Mouse (Mus musculus): Measurements from ENCODE around the gene Samd14.
"Not testable (repeated sequence)": the region's sequence is repeated elsewhere in the genome, so short reads cannot be mapped to it uniquely, and the experiment has no call there.

Gene Samd14

DNA sequence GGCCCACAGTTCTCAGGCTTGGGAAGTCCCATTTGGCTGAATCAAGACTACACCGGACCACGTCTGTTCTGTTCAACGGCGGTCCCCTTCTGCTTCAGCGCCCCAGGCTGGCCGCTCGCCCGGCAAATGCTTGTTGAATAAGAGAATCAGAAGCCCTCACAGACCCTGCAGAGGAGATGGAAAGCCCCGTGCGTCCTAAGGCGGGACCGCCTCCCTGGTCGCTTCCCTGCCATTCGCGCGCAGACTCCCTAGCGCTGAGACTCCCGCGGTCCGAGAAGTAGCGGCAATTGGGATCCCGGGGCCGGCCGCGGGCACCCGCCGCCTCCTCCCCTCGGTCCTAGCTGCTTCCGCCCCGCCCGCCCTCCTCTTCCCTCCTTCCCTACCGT is at the start of gene Samd14:
TSS of gene Samd14 (plus strand) at position 251 of the 386 bp plus-strand sequence.
- ATAC-seq (ENCODE audit: low TSS enrichment): 0 out of 2 replicates have a peak, but pooled peaks have one; percentile 22

DNA sequence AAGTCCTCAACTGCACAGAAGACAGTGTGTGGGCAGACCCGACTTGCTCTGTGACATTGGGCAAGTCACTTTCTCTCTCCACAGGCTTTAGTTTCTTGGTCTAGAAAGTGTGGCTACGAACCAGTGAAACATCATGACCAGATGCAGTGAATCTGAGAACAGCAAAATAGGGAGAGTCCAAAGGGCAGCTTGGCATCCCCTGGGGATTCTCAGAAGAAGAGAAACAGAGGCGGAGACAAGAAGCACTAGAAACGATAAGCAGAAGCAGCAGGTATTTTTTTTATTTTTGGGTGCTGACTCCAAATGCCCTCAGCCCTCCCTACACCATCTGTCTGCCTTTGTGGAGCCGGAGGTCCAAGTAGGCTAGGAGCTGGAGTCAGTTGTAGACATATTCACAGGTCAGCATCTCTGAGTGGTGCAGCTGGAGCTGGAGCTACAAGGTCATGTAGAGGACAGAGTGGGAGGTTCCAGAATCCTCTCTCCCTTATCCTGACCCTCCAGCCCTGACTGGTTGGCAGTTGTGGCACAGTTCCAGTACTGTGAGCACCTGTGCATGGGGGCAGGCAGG is 47.1 kb upstream of the Samd14 start:
- ATAC-seq (ENCODE audit: low TSS enrichment): no peak

DNA sequence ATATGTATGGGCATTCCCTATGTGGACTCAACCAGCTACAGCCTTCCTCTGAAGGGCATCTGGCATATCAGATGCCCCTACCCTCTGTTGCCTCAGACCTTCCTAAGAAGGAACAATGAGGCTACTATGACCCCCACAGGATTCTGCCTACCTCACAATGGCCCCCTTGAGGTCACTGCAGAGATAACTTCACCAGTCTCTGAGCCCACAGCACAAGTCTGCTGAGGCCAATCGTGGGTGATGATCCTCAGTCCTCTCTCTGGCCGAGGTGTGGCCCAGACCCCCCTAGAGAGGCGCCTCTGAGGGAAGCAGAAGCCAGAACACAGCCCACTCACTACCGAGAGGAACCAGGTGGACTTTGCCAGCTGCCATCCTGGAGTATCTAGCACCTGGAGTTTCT is 42.3 kb upstream of the Samd14 start, which contains the start of gene Hils1:
TSS of gene Hils1 (plus strand) at position 175 of the 400 bp plus-strand sequence.
- ATAC-seq (ENCODE audit: low TSS enrichment): no peak

DNA sequence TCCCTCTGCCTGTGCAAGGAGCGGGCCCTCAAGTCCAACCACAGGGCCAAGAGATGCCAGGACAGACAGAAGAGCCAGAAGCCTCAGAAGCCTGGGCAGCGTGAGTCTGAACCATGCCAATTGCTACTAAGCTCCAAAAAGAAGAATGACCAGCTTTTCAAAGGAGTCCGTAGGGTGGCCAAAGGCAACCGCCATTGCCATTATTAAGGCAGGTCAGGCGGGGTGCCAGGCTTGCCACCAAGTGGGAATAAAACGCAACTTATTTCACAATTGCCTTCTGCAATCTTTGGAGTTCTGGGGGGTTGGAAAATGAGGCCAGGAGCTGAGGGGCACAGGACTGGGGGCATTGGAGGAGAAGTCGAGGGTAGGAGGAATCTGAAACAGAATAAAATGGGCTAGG is 41.5 kb upstream of the Samd14 start:
- no peak for ATAC-seq (ENCODE audit: low TSS enrichment)

DNA sequence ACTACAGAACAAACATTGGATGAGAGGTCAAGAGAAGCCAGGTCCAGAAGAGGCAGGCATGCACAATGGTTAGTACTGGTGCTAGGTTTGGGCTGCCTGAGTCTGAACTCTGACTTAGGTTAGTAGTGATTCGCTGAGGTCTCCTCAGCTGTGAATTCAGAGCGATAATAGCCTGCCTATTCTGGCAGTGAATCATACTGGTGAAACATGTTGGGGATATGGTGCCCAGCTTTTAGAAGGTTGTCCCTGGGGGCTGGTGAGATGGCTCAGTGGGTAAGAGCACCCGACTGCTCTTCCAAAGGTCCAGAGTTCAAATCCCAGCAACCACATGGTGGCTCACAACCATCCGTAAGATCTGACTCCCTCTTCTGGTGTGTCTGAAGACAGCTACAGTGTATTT is 40.0 kb upstream of the Samd14 start:
- not testable (repeated sequence) for ATAC-seq (ENCODE audit: low TSS enrichment)

DNA sequence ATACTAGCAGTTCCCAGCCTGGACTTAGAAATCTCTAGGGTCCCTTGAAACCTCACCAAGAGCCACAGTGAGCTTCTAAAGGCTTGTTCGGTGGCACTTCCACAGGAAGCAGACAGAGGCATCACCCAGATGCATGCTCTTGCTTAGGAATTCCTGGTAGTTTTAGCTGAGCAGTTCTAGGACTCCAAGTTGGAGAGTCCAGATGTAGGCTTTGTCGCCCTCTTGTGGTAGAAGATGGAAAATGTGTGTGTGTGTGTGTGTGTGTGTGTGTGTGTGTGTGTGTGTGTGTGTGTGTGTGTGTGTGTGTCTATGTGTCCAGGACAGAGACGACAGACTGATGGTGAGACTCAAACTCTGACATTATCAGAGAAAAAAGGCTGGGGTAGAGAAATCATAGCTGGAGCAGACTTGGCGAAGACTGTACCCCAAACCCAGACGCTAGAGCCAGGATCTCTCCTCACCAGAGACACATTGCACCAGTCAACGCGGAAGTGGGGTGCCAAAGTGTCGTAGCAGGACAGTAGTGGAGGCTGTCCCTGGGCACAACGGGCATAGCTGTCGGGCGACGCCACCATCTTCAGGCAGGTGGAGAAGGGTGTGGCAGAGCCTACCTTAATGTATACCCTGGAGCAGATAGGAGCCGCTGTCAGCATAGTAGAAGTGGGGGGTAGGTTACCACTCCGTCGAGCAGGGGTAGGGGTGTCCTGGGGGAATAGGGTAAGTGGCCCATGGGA is 39.3 kb upstream of the Samd14 start:
- peak; percentile 64; the same call in 1 of the 2 replicates for ATAC-seq (ENCODE audit: low TSS enrichment)

DNA sequence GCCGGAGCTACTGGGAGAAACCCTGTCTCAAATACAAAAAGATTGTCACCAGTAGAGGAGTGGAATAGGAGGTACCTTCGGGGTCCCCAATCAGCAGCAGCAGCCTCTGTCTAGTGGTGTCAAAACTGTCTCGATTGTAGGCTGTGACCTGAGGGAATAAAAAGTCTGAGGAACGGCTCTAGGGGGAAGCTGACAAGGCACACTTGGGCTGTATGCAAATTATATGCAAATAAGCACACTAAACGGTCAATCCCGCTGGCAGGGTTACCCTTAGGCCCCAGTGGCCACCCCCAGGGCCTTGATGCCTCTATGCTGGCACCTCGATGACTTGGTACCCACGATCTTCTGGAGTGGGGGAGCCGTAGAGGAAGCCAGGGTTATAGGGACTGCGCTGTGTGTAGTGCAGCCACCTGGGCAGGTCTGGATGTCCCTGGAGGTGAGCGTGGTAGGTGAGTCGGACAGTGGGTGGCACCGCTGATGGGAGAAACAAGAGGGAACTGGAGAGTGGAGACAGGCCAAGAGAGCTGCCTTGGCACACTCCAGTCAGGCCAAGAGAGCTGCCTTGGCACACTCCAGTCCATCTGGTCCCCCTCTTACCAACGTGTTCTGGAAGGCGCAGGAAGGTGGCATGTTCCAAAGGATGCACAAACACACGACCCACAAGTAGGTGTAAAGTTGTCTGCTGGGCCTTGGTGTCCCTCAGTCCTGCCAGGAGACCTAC is 37.6 kb upstream of the Samd14 start:
- no peak for ATAC-seq (ENCODE audit: low TSS enrichment)

DNA sequence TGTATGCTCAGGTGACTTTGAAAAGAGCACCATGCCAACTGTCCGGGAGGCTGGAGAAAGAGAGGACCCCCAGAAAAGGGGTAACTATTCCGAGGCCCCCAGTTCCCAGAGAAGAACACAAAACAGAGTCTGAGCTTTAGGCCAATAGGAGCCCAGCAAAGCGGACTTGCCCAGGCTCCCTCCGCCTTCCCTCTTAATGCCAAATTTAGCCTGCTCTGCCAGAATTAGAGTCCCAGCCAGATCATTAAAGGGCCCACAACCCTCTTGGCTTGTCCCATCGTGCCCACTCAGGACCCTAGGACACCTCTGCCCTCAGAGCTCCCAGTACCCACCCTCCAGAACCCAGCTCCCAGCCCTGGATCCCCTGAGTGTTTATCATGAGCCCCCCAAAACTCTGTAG is 36.8 kb upstream of the Samd14 start:
- no peak for ATAC-seq (ENCODE audit: low TSS enrichment)

DNA sequence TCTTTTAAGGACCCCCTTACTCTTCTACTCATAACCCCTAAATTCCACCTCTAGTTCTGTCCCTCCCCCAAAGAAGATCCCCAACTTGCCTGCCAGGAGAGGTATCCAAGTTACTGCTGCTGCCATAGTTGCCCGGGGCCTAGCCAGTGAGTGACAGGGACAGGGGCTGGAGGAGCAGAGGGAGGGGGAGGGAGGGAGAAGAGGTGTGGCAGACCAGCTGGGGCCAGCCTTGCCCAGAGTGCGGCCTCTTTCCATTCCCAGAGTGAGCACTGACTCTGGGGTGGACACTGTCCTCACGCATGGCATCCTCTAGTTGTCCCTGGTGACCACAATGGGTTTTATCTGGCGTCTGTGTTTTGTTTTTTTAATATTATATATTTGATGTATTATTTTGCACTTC is 36.4 kb upstream of the Samd14 start:
- ATAC-seq (ENCODE audit: low TSS enrichment): no peak

DNA sequence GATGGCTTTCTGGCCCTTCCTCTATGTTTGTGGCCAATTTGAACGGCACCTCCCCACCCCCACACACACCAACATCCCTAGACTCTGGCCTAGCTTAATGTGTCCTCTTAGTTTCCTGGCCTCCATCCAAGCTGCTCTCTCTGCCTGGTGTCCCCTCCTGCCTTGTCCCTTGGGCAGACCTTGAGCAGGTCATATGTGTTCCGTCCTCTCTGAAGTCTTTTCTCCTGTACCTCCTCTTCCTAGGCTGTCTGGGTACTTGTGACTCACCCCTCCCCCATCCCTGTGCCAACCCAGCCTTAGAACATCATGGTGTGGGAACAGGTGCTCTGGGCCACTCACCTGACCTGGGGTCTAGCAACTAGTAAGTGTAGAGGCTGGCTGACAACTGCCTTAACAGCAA is 34.7 kb upstream of the Samd14 start:
- no peak for ATAC-seq (ENCODE audit: low TSS enrichment)

DNA sequence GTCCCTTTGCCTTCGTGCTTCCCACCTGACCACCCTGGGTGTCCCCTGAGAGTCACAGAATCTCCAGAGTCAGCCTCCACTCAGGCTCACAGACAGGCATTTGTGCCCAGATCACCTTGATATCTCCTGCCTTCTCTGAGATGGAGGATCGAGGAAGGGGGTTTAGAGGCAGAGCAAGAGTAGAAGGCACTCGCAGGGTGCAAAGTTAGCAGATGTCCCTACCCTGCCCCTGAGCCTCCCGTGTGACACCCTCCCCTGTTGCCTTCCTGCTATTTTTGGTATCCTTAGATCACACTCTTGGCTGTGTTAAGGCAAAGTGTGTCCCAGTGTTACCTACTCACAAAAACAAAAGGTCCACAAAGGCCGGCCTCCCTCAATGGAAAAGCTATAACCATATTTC is 33.5 kb upstream of the Samd14 start, which contains the start of gene Sgca:
TSS of gene Sgca (minus strand) at position 129 of the 400 bp plus-strand sequence.
- no peak for ATAC-seq (ENCODE audit: low TSS enrichment)

DNA sequence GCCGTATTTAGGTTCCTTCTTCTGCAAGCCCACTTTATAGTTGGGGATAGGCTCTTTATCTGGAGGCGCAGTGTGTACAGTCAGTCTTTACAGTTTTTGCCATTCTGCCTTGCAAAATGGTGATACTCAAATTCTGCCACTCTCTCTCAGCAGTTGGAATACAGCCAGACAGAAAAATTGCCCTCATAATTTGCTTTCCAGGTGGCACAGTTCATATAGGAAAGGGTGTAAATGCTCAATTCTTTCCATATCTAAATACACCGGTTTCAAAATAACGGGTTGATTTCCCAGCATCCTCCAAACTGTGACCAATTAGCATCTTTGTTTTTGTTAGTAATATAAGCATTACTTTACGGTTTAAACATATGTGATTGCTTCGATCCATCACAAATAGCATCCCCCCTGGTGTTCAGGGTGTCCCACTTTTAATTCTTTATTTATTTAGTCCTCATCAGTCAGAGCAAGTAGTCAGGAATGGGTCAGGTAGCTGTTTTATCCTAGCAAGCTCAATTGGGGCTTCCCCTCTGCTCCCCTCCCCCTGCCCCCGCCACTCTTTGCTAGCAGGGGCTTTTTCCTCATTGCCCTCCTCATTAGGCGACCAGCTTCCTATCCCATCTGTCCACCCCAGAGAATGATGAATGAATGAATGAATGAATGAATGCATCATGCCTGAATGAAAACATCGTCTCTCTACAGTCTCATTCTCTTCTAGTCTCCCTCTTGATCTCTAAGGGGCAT is 31.3 kb upstream of the Samd14 start:
- 0 out of 2 replicates have a peak, but pooled peaks have one; percentile 14 for ATAC-seq (ENCODE audit: low TSS enrichment)

DNA sequence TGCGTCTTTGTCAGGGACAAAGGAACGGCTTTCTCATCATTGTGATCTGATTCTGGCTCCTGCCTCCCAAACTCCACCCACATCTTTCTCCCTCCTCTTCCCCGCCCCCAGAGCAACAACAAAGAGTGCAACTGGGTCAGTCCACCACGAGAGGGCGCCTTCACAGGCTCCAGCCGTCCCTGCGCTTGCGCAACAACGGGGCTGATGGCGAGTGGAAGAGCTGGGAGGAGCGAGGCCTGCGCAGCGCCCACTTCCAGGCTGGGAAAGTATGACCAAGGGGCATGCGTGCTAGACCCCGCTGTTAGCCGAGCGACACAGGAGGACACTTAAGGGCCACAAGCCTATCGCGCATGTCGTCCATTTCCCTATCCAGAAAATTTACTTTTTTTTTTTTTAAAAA is 30.7 kb upstream of the Samd14 start:
- ATAC-seq (ENCODE audit: low TSS enrichment): peak; percentile 97

DNA sequence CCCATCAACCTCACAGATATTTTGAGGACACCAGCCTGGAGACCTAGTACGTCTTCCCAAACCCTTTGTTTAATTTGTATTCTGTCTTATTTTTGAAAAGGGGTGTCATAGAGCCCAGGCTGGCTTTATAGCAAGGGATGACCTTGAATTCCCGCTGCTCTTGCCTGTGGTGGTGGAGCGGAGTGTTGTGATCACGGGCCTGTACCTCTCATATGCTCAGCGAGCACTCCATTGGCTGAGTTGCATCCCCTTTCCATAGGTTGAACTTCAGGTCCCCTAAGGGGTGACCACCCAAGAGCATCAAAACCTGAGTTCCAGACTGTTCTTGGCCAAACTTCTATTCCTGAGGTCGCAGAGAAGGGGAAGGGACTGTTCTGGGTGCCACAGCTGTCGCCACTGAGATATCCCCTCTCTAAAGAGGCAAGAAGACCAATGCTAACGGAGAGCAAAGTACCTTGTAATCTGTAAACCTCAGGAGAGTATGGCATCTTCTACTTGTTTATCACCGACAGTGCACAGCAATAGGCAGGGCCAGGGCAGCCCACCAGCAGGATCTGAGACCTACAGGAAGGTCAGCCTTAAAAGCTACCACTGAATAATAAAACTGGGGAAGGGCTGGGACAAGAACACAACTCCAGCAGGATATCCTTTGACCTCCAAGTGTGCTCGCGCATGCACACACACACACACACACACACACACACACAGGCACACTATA is 30.1 kb upstream of the Samd14 start:
- ATAC-seq (ENCODE audit: low TSS enrichment): no peak

DNA sequence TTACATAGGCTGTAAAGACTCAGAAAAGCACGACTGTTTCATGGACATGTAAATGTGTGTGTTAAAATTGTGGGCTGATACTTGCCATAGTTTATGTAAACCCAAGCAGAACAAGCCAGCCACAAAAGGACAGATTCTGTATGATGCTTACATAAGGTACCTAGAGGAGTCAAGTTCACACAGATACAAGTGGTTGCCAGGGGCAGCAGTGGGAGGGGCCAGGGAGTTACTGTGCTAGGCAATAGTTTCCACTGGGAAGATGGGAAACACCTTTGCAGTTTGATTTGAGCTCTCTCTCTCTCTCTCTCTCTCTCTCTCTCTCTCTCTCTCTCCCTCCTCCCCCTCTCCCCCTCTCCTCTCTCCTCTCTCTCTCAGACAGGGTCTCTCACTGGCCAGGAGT is 24.5 kb upstream of the Samd14 start:
- no peak for ATAC-seq (ENCODE audit: low TSS enrichment)

DNA sequence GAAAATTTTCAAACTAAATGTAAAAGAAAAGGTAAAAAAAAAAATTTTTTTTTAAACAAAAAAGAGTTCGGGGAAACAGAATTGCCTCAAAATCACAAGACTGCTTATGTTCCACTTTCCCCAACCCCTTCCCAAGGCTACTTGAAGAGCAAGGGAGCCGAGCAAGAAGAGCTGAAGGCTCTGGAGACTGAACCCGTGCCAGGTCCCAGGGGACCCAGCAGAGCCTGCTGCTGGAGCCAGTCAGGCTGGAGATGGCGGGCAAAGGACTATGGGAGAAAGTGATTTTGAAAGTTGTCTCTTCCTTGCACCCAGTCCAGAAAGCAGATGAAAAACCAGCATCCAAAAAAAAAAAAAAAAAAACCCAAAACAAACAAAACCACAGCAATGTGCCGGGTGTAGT is 23.9 kb upstream of the Samd14 start:
- ATAC-seq (ENCODE audit: low TSS enrichment): no peak

DNA sequence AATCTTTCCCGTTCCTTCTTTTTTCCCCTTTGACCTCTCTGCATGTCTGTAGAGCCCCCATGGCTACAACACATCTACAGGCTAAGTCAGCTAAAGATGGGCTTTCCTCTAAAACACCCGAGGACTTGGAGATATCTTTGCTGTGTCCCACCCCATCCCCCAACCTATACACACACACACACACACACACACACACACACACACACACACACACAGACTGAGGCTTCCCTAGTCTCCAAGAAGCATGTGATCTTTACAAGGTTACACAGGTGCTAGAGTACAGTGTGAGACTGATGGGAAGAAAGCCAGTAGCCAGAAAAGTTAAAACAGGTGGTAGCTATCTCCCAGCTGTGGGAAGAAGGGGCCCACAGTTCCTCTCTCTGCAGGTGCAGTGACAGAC is 23.2 kb upstream of the Samd14 start:
- ATAC-seq (ENCODE audit: low TSS enrichment): no peak

DNA sequence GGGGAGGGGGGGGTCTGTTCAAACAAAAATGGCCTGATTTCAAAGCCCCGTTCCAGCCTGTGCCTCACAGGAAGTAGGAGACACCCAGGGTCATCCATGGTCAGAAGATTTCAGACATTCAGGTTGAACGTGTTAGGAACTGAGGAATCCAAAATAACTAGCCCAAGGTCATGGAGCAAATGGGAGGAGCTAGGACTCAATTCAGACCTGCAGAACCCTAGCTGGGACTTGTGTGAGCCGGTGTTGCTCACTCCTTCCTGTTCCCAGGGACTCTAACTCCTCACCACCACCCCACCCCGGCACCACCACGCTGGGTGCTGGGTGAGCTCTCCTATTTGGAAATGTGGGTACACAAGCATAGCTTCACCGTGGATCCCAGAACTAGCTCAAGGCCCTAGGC is 22.3 kb upstream of the Samd14 start:
- no peak for ATAC-seq (ENCODE audit: low TSS enrichment)

DNA sequence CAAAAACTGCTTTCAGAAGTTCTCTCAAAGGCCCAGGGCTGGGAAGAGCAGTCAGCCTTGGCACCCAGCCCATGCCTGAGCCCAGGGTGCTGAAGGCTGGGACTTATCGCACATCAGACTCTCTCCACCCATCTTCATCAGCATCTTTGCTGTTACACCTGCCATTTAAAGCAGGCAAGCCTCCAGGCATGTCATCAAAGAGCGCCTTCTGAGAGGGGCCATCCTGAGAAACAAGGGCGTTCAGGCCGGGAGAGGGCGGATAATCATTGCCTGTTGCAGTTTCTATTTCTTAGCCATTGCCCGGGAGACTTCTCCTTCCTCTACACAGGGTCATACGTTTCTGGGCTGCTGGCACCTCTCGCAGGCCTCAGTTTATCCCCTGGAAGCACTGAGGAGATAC is 21.8 kb upstream of the Samd14 start:
- no peak for ATAC-seq (ENCODE audit: low TSS enrichment)

DNA sequence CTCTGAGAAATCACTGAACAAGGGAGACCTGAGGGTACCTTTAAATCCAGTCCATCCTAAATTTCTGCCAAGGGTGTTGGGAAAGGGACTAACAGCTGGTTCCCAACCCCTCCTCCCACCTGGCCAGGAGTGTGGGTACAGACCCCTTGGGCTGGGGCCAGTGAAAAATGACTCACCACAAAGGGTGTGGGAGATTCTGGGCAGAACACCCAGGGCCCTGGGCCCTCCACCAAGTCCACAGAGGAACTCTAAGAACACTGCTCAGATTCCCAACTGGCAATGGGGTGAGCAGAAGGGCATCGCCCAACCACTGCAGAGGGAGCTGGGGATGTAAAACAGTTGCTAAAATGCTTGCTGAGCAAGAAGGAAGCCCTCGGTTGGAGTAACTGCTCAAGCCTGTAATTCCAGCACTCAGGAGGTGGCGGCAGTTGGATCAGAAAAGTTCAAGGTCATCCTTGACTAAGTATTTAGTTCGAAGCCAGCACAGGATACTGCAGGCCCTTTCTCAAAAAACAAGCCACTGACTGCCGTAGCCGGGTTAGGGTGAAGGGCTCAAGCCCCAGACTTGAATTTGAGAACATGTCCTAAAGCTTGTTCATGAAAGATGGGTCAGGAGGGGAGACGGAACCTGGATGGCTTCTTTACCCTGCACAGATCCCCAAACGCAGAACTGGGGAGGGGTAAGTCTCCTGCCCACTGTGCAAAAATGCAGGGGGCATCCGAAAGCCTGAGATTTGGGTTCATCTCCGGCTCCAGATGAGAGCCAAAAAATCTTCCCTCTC is 20.7 kb upstream of the Samd14 start:
- peak; percentile 17; the same call in 1 of the 2 replicates for ATAC-seq (ENCODE audit: low TSS enrichment)

DNA sequence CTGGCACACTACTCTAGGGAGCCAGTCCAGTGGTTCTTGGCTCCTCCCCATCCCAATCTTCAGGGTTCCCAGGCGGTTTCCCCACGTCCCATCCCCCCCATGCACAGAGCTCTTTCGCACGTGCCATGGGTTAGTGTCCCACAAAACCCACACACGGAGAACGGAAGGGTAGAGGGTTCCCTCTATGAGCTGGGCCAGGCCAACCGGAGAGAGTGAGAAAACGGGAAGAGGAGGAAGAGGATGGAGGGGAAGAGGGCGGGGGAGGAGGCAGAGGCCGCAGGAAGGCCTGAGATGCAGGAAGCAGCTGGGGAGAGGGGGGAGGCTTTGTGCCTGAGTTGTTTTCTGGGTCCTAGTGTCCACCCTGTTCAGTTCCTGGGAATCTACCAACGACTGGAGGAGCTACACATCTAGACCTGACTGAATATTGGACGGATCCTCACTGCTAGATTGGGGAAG is 20.1 kb upstream of the Samd14 start:
- ATAC-seq (ENCODE audit: low TSS enrichment): peak; percentile 45

Measured in frontal cortex, adult (tissue).